Mouse (Mus musculus): Measurements from ENCODE around the gene Ncbp3.

The Ncbp3 gene

GRCm38 (mm10) chr11:73047542-73047996 lies at the start of gene Ncbp3:
Gene Ncbp3, plus strand, starts transcription at chr11:73047783.
- DNase-seq (ENCODE audit: low spot score) = peak; percentile 96

- DNase-seq (ENCODE audit: low spot score) = no peak
Observed at GRCm38 (mm10) chr11:72998771-72999170, 48.8 kb upstream of the Ncbp3 start, which contains the start of gene P2rx1. Gene P2rx1, plus strand, starts transcription at chr11:72999103.

GRCm38 (mm10) chr11:73001029-73001428 lies 46.6 kb upstream of the Ncbp3 start:
- DNase-seq (ENCODE audit: low spot score) = peak; percentile 78

GRCm38 (mm10) chr11:73006377-73006776 lies 41.2 kb upstream of the Ncbp3 start:
- DNase-seq (ENCODE audit: low spot score) = peak; percentile 44

- DNase-seq (ENCODE audit: low spot score) = no peak
Observed at GRCm38 (mm10) chr11:73007113-73007512, 40.5 kb upstream of the Ncbp3 start.

- peak; percentile 71 for DNase-seq (ENCODE audit: low spot score)
Observed at GRCm38 (mm10) chr11:73007698-73008481, 39.7 kb upstream of the Ncbp3 start.

GRCm38 (mm10) chr11:73008826-73009225 lies 38.8 kb upstream of the Ncbp3 start:
- no peak for DNase-seq (ENCODE audit: low spot score)

- DNase-seq (ENCODE audit: low spot score) = no peak
Observed at GRCm38 (mm10) chr11:73009531-73010274, 37.9 kb upstream of the Ncbp3 start.

GRCm38 (mm10) chr11:73013981-73014380 lies 33.6 kb upstream of the Ncbp3 start:
- no peak for DNase-seq (ENCODE audit: low spot score)

- DNase-seq (ENCODE audit: low spot score) = no peak
Observed at GRCm38 (mm10) chr11:73014831-73015344, 32.7 kb upstream of the Ncbp3 start.

GRCm38 (mm10) chr11:73015391-73016102 lies 32.0 kb upstream of the Ncbp3 start:
- peak; percentile 64 for DNase-seq (ENCODE audit: low spot score)

GRCm38 (mm10) chr11:73016103-73016420 lies 31.5 kb upstream of the Ncbp3 start:
- peak; percentile 37 for DNase-seq (ENCODE audit: low spot score)

GRCm38 (mm10) chr11:73018471-73019146 lies 29.0 kb upstream of the Ncbp3 start, which contains the start of gene Camkk1:
Gene Camkk1, plus strand, starts transcription at chr11:73019008.
- DNase-seq (ENCODE audit: low spot score) = peak; percentile 93

- DNase-seq (ENCODE audit: low spot score) = peak; percentile 36
Observed at GRCm38 (mm10) chr11:73019147-73019795, 28.3 kb upstream of the Ncbp3 start.

- DNase-seq (ENCODE audit: low spot score) = no peak
Observed at GRCm38 (mm10) chr11:73020953-73021800, 26.4 kb upstream of the Ncbp3 start.

GRCm38 (mm10) chr11:73023099-73023498 lies 24.5 kb upstream of the Ncbp3 start:
- peak; percentile 80 for DNase-seq (ENCODE audit: low spot score)

GRCm38 (mm10) chr11:73023827-73024226 lies 23.8 kb upstream of the Ncbp3 start:
- no peak for DNase-seq (ENCODE audit: low spot score)

GRCm38 (mm10) chr11:73024236-73024904 lies 23.2 kb upstream of the Ncbp3 start:
- DNase-seq (ENCODE audit: low spot score) = no peak

- no peak for DNase-seq (ENCODE audit: low spot score)
Observed at GRCm38 (mm10) chr11:73026961-73027360, 20.6 kb upstream of the Ncbp3 start.
